Mouse (Mus musculus) cerebellum, postnatal 36 days (tissue): ENCODE results near the gene Gtf2ird1.
"Not testable (repeated sequence)": the region's sequence is repeated elsewhere in the genome, so short reads cannot be mapped to it uniquely, and the experiment has no call there.

Experiments
- DNase-seq, 2 experiments: peaks; one replicate each; pipeline ENCODE4 v3.0.0; 2021 to 2022; ENCODE audit warnings: mixed read lengths in 2 of 2

The Gtf2ird1 gene

DNA sequence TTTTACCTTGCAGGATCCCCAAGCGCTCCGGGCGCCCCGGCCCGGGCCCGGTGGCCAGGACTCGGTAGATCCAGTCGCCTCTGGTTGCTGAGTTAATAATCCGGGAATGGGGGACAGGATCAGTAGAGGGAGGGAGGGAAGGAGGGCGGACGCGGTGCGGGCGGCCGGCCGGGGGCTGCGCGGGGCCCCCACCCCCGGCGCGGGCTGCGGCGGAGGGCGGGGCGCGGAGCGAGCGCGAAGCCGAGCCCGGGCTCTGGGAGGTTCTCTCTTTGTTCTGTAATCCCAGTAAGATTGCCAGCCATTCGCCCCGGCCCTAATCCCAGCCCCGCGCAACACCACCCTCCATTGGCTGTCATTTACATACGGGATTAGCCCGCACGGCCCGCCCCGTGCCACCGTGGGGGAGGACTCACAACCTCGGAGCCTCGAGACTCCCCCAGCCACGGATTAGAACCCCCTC is at the start of gene Gtf2ird1:
Gtf2ird1 (minus strand) TSS at position 214 of the 460 bp plus-strand sequence.
- DNase-seq = peak; percentile 75 to 78

- no peak for DNase-seq
Measured at GRCm38 (mm10) chr5:134505810-134506292, 49.3 kb upstream of the Gtf2ird1 start.

DNA sequence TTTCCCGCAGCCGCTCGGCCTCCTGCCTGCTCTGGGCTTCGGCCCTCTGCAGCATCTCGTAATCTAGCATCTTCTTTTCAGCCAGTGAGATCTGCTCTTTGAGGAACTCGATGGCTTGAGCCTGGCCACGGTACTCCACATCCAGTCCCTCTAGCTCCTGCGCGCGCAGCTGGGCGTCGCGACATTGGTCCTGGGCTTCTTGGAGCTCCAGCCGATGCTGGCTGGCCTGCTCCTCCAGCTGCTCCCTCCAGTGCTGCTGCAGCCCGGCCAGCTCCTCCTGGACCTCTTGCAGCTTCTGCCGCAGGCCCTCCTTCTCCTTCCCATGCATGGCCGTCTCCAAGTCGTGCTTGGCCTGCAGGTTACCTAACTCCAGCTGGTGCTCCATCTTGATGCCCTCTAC is 46.1 kb upstream of the Gtf2ird1 start:
- no peak for DNase-seq

DNA sequence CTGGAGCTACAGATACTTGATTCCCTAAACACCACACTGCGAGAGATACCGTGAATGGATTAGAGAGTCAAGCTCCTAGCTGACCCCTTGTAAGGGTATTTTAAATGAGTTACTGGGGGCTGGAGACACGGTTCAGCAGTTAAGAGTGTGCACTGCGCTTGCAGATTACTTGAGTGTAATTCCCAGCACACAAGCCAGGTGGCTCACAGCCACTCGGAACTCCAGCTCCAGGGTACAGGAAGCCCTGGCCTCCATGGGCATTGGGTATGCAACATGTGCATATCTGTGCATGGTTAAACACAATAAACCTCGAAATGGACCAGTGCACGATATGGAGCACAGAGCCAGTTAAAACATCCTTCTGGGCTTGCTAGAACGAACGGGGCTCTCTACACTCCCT is 44.9 kb upstream of the Gtf2ird1 start:
- no peak for DNase-seq

DNA sequence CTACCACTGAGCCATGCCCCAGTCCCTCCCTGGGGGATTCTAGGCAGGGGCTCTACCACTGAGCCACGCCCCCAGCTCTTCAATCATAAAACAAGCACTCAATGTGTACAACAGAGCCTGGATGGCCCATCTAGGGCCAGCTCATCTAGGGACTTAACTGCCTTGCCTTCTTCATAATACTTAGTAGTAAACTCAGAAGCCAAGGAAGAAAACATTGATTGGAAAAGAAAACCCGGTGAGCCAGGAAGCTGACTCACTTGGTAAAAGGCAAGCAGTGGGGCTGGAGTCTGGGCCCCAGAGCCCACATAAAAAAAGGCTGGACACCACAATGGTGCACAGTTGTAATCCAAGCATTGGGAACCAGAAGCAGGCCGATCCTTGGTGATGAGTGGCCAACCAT is 44.2 kb upstream of the Gtf2ird1 start:
- no peak for DNase-seq

DNA sequence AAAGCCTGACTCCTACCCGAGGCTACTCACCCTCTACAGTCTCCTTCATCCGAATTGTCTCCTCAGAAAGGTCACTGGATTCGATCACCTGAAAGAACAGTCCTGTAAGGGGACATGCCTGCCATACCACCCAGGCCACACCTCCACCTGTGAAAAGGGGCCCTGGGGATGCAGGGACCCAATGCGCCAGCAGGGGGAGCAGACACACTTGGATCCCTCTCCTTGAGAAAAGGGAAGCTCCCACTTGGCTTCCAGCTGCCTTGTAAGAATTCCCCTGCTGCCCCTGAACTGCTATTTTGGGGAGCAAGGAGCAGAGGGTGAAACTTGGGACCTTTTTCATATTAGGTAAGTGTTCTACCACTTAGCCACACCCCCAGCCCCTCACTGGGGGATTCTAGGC is 43.5 kb upstream of the Gtf2ird1 start:
- peak; percentile 62 to 67 for DNase-seq

GRCm38 (mm10) chr5:134497026-134497425 is 40.5 kb upstream of the Gtf2ird1 start:
- no peak for DNase-seq

DNA sequence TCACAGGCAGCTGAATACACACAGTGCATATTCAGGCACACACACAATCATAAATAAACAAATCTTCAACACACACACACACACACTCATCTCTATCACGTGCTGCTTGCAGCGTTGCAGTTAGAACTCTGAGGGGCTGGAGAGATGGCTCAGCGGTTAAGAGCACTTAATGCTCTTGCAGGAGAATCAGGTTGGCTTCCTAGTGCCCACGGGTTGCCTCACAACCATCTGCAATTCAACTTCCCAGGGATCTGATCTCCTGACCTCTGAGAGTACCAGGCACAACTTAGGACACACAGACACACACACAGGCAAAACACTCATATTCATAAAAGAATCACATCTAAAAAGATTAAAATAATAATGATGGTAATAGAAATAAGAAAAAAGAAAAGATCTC is 39.3 kb upstream of the Gtf2ird1 start:
- DNase-seq = no peak

- peak; percentile 92 to 94 for DNase-seq
Measured at GRCm38 (mm10) chr5:134494142-134494541, 37.6 kb upstream of the Gtf2ird1 start.

DNA sequence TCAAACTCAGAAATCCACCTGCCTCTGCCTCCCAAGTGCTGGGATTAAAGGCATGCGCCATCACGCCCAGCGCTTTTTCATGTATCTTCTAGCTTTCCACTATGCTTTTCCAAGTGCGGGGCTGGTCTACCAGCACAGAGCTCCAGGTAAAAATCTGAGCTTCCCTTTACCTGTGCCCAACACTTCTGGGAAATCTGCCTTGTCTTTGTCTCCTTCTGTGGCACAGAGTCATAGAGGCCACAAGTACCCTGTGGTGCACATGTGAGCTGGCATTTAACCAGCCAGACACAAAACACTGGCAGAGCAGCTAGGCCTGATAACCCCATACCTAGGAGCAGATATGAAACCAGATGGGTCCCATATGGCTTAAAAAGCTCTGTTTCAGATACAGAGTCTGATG is 36.4 kb upstream of the Gtf2ird1 start:
- no peak for DNase-seq

- DNase-seq = peak; percentile 77 to 79
Measured at GRCm38 (mm10) chr5:134491712-134492417, 35.3 kb upstream of the Gtf2ird1 start.

DNA sequence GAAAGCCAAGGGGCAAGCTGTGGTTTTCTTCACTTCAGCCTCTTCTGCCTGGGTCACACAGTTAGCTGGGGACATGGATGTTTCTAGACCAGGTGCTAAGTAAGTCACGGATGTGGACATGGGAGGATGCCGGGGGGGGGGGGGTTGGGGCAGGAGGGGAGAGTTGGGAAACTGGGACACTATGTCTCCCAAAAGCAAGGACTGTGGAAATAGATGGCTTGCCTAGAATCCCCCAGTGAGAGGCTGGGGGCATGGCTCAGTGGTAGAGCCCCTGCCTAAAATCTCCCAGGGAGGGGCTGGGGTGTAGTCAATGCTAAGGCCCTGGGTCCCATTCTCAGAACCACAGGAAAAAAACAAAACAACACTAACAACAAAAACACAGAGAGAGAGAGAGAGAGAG is 34.7 kb upstream of the Gtf2ird1 start:
- DNase-seq = no peak

- DNase-seq = peak in 1 of 2 experiments; percentile 32
Measured at GRCm38 (mm10) chr5:134490465-134490864, 33.9 kb upstream of the Gtf2ird1 start.

DNA sequence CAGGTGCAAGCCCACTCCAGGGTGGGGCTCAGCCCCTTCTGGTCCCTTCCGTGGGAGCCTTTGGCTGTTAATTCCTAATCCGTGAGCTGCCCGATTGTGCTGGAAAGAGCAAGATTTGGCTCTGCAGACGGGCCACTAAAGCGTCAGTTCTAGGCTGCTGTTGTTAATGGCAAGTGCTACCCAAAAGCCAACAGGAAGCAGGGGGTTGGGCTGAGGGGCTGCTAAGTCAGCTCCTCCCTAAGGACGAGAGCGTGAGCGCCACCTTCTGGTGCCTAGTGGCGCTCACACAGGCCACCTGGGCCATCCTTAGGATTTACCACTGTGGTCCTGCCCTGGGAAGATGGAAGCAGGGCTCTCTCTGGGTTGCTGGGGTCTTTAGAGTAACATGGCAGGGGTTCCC is 33.1 kb upstream of the Gtf2ird1 start:
- no peak for DNase-seq

- no peak for DNase-seq
Measured at GRCm38 (mm10) chr5:134488596-134488995, 32.1 kb upstream of the Gtf2ird1 start.

GRCm38 (mm10) chr5:134488042-134488441 is 31.5 kb upstream of the Gtf2ird1 start:
- DNase-seq = no peak

DNA sequence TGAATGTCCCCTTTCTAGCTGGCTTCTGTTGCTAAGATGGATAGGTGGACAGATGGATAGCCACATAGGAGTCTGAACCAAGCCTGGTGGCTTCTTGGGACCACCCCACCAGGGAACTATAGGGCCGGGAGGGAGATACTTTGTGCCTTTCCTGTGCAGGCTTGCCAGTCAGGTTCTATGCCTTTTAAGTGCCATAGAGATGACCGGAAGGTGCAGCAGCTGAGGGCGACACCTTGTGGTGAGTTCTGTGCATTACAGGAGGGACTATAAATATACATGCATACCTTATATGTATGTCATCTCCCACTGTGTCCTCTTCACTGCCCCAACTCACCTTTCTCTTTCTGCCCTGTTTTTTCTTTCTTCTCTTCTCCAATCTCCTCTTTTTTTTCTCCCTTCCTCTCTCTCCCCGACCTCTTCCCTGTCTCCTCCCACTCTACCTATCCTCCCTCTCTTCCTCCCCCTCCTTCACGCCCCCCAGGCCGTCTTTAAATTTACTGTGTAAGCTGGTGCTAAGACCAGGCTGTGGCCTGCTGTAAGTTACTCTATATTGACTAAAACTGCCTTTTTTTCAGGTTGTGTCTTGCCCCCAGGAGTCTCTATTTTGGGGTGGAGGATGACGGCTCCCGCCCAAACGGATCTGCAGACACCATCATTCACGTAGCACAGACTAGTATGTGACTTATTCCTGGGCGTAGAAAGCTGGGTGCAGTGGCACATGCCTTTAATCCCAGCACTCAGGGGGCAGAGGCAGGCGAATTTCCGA is 29.6 kb upstream of the Gtf2ird1 start:
- peak; percentile 71 to 76 for DNase-seq

DNA sequence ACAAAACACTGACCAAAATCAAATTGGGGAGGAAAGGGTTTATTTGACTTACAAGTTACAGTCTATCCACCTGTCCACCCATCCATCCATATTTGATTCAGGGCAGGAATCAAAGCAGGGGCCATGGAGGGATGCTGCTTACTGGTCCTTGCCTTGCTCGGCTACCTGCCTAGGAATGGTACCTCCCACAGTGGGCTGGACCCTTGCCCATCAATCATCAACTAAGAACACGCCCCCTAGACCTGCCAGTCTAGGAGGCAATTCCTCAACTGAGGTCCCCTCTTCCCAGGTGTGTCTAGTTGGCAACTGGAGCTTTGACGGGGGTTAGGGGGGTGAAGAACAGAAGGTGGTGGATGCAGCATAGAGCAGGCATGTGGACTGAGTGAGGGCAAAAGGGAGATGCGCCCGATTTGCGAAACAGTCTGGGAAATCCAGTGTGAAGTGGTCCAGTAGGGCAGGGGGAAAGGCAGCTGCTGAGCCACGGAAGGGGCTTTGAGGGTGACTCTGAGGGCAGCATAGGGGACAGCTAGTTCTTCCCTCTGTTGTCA is 28.7 kb upstream of the Gtf2ird1 start:
- no peak for DNase-seq

- no peak for DNase-seq
Measured at GRCm38 (mm10) chr5:134483291-134483690, 26.8 kb upstream of the Gtf2ird1 start.

GRCm38 (mm10) chr5:134482331-134482730 is 25.8 kb upstream of the Gtf2ird1 start:
- no peak for DNase-seq

- not testable (repeated sequence) for DNase-seq
Measured at GRCm38 (mm10) chr5:134478886-134479285, 22.4 kb upstream of the Gtf2ird1 start.

- not testable (repeated sequence) for DNase-seq
Measured at GRCm38 (mm10) chr5:134475686-134476085, 19.2 kb upstream of the Gtf2ird1 start.

DNA sequence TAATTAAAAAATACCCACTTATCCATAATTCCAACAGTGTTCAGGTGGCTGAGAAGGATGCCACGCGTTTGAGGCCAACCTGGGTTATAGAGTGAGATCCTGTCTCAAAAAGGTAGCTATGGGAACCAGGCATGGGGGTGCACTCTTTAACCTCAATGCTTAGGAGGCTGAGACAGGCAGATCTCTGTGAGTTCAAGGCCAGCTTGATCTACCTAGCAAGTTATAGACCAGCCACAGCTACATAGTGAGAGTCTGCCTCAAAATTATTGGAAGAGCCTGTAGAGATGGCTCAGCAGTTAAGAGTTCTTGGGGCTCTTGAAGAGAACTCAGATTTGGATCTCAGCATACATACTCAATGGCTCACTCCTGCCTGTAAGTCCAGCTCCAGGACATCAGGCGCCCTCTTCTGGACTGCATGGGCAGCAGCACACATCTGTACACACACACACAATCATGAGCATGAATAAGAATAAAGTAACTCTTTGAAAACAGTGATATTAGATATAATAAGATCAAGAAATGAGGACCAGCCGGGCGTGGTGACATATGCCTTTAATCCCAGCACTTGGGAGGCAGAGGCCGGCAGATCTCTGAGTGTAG is 18.6 kb upstream of the Gtf2ird1 start:
- no peak for DNase-seq
